Mouse (Mus musculus) brown adipose tissue, adult 24 weeks (tissue): Measurements from ENCODE around the gene Cd27. TPM values are rescaled to one million over a fixed set of nuclear protein-coding genes. Genes with fewer than 3 reads are reported as not detected.

ENCODE experiments used
- H3K27ac ChIP-seq: fragments of 200-500 bp; replicated peaks from 2 replicates; pipeline ENCODE4 v1.5.1; 2012; ENCODE audit warnings: low read depth, mild to moderate bottlenecking, low read length
- H3K4me1 ChIP-seq: fragments of 200-500 bp; 2 replicates; pipeline ENCODE4 v1.6.1; 2012; ENCODE audit warnings: low read length, mixed read lengths; ENCODE audit not compliant: control insufficient read depth, insufficient read depth, insufficient read length
- H3K4me3 ChIP-seq: fragments of 200-500 bp; 2 replicates; pipeline ENCODE4 v1.5.1; 2012; ENCODE audit warnings: low read depth, mild to moderate bottlenecking, low read length, moderate library complexity; ENCODE audit not compliant: insufficient read depth
- polyA plus RNA-seq: library from polyadenylated mRNA; stranded (reverse); fragments of >200 nt; gene quantifications from 2 replicates; pipeline ENCODE4 v1.2.4, GENCODE M21; 2012; ENCODE audit not compliant: missing spikeins, insufficient read depth, insufficient read length

Cd27 gene
- polyA plus RNA-seq, 1 experiment, result not detected

DNA sequence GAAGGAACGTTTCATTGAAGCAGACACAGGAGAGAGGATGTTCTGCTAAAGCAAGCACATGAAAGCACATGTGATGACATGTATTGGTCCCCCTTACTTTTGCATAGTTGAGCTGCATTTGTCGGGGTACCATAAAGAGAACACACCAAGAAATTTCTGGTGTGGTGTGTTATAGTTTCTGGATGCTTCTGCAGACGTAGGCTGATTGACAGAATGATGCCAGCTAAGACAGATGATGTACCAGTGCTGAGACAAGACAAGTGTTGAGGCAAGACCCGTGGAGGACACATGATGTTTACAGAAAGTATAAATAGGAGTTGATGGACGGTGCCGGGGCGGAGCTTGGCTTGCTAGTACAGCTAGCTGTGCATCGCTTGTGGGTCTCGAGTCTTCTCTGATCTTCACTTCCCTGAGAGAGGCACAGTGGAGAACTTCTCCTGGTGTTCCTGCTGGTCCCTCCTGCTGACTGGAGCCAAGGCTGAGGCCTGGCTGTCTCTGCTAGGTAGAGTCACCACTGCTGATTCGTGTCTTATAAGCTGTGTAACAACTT lies 23.3 kb upstream of the Cd27 start:
- Histone ChIP-seq H3K27ac (no peak overlapping the region), H3K4me1 (no peaks in the 10 kb centered on the region), H3K4me3 (no peak overlapping the region)

DNA sequence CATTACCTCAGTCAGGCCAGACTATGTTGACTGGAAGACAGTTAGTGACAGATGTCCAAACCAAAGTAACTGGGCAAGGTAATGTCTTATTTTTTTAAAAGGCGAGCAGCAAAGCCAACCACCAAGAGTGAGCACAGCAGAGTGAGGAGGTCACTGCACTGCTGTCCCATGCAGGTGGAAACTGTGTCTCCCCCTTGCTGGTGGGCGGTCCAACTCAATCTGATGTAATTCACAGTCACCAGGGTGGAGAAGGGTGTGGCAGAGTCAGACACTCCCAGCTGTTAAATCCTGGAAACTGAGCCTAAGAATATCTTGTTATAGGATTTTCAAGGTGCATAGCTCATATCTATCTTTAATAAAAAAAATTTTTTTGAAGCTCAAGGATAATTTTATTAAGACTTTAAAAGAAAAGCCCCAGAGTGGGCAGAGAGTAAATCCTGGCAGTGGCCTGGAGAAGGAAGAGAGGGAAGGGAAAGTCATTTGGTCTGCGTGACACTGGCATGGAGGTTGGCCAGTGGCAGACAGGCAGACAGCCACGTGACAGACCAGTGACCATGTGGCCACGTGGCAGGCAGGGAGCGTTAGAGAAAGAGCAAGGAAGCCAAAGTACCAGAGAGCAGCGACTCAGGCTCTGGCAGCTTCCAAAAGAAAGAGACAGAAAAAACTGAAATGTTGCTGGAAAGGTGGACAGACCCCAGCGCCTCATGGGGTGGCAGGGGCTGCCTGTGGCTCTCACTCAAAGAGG lies 19.6 kb upstream of the Cd27 start:
- Histone ChIP-seq H3K4me1 (no peaks in the 10 kb centered on the region), H3K4me3 (no peak overlapping the region), H3K27ac (peak overlapping the region; percentile 73)

DNA sequence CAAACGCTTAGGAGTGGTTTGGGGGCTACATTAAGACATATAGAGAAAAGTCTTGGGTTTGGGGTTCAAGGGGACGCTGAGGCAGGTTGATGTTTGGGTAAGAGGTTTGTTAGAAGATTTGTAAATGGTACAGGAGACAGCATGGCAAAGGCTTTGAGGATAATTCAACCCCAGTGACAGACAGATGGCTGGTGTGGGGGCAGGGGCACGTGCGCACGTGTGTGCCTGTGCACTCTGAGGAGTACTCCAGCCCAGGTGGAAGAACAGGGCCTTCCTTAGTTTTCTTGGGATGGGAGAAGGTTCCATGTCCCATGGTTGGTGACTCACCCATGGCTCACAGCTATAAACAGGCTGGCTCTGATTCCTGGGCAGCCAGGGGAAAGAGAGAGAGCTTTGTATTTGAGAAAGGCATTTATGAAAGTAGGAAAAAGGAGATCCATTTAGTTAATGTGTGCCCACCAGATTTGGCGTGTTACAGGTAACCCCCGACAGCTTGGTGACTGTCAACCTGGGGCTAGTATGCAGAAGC lies 18.8 kb upstream of the Cd27 start:
- Histone ChIP-seq H3K27ac (no peak overlapping the region), H3K4me3 (no peak overlapping the region), H3K4me1 (no peaks in the 10 kb centered on the region)

DNA sequence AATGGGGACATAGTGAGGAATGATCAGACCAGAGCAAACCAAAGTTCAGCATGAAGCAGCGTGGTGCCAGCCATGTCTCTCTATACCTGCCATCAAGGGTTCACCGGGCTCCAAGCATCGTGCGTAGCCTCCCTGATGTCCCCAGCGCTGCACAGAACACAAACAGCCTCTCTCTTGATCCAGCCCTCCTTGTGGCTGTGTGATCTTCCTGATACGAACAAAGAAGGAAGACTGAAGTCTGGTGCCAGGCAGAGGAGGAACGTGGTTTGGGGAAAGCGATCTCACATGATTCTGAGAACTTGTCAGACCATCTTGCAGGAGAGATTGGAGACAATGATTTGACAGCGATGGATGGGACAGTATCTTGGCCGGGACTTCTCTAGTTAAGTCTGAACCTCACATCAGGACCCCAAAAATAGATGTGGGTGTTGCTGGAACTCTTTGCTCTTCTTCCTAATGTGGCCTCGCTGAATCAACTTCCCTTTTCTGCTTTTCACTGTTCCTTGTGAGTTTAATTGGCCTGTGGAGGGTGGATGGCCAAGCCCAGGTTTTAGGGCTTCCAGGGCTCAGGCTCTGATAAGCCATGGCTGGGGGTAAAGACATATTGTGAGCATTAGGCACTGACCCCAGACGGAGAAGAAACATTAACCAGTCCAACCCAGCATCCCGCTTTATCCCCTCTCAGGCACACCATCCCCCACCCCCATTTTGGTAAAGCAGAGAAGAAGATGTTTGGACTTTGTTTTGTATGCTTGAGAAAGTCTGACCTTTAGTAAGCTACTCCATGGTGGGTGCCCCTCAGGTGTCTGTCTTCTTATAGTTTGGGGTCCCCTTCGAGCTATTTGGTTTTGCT lies 17.3 kb upstream of the Cd27 start:
- H3K27ac ChIP-seq, result peak overlapping the region; percentile 59
- H3K4me3 ChIP-seq, result peak overlapping the region; percentile 22; the same call in 1 of the 2 replicates
- no peaks in the 10 kb centered on the region for H3K4me1 ChIP-seq

DNA sequence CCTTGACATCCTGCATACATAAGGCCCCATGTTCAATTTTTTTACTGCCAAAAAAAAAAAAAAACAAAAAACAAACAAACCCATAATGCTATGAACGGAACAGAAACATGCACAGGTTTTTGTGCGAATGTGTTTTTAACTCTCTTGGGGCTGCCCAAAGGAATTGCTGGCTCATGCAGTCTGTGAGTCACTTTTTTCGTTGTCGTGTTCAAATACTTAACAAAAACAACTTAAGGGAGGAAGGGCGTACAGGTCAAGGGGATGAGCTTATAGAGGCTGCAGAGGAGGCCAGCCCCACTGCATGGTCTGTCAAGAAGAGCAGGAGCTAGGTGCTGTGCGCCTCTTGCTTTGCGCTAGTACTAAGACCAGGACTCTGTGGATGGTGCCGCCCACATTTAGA lies 15.9 kb upstream of the Cd27 start:
- Histone ChIP-seq H3K4me3 (0 out of 2 replicates have a peak overlapping the region, but pooled peaks have one; percentile 2), H3K4me1 (no peaks in the 10 kb centered on the region), H3K27ac (0 out of 2 replicates have a peak overlapping the region, but pooled peaks have one; percentile 34)

GRCm38 (mm10) chr6:125252285-125252684 lies 15.5 kb upstream of the Cd27 start:
- H3K4me3 ChIP-seq, result no peak overlapping the region
- no peaks in the 10 kb centered on the region for H3K4me1 ChIP-seq
- H3K27ac ChIP-seq, result no peak overlapping the region

- H3K4me1 ChIP-seq, result no peaks in the 10 kb centered on the region
- no peak overlapping the region for H3K4me3 ChIP-seq
- H3K27ac ChIP-seq, result no peak overlapping the region
Measured at GRCm38 (mm10) chr6:125244551-125244950, 7.7 kb upstream of the Cd27 start.

DNA sequence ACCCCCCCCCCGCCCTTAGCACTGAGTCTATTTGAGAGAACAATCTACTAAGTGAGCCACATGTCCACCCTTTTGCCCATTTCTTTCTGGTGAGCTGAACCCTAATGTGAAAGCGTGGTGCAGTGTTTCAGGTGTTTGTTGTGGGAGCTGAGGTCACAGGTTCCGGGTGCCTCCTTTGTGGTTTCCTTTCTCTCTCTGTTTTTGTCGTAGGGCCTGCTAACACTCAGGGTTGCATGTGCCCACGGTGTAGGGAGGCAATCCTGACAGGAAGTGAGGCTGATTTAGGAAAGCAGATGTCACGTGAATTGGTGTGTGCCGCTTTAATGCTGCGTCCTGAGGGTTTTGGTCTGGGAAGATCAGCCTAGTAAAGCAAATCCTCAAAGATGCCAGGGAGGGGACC lies 4.8 kb upstream of the Cd27 start:
- no peaks in the 10 kb centered on the region for H3K4me1 ChIP-seq
- no peak overlapping the region for H3K4me3 ChIP-seq
- no peak overlapping the region for H3K27ac ChIP-seq

- H3K27ac ChIP-seq, result no peak overlapping the region
Measured at GRCm38 (mm10) chr6:125240617-125241016, 3.8 kb upstream of the Cd27 start.

GRCm38 (mm10) chr6:125239547-125239946 lies 2.7 kb upstream of the Cd27 start:
- no peak overlapping the region for H3K27ac ChIP-seq
- no peak overlapping the region for H3K4me3 ChIP-seq
- H3K4me1 ChIP-seq, result no peaks in the 10 kb centered on the region

More at GRCm38 (mm10) chr6:125240617-125241016, 3.8 kb upstream of the Cd27 start:
- Histone ChIP-seq H3K4me3 (no peak overlapping the region), H3K4me1 (no peaks in the 10 kb centered on the region)

DNA sequence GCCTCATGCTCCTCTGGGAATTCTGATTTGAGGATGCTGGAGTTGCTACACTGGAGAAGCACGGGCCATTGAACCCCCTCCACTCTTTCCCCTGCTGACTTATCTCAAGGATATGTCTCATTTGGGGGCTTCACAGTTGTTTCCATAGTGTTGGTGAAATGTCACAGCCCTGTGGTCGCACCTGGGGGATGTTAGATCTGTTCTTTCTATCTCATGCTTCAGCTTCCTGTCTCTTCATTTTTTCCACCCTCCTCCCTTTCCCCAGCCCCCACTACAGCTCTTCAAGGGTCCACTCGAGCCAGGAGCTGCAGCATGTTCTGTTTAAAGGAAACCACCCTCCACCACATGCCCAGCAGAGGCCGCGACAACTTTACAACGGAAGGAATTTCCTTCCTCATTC lies 1.6 kb upstream of the Cd27 start:
- Histone ChIP-seq H3K4me3 (no peak overlapping the region), H3K27ac (no peak overlapping the region), H3K4me1 (peaks cover 11% of the 10 kb centered on the region)

DNA sequence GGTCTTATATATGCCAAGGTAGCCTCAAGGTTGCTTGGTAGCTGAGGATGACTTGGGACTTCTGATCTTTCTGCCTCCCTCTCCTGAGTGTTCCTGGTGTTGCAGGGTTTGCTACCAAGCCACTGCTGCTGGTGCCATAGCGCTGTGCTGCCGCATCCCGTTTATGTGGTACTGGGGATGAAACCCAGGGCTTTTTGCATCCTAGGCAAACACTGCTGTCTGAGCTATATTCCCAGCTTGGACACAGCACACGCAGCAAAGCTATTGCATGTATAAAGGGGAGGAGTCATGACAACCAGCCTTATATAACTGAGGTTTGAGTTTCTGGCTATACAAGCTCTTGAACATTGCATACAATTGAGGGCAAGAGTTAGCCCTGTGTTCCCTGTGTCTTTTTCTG lies 611 bp upstream of the Cd27 start:
- peaks cover 16% of the 10 kb centered on the region for H3K4me1 ChIP-seq
- no peak overlapping the region for H3K4me3 ChIP-seq
- no peak overlapping the region for H3K27ac ChIP-seq

- no peak overlapping the region for H3K27ac ChIP-seq
- peaks cover 16% of the 10 kb centered on the region for H3K4me1 ChIP-seq
- no peak overlapping the region for H3K4me3 ChIP-seq
Measured at GRCm38 (mm10) chr6:125236341-125236740, 469 bp downstream of the Cd27 start.

- Histone ChIP-seq H3K27ac (peak overlapping the region; percentile 42), H3K4me1 (peaks cover 16% of the 10 kb centered on the region), H3K4me3 (no peak overlapping the region)
Measured at GRCm38 (mm10) chr6:125234520-125234828, 2.3 kb downstream of the Cd27 start.

DNA sequence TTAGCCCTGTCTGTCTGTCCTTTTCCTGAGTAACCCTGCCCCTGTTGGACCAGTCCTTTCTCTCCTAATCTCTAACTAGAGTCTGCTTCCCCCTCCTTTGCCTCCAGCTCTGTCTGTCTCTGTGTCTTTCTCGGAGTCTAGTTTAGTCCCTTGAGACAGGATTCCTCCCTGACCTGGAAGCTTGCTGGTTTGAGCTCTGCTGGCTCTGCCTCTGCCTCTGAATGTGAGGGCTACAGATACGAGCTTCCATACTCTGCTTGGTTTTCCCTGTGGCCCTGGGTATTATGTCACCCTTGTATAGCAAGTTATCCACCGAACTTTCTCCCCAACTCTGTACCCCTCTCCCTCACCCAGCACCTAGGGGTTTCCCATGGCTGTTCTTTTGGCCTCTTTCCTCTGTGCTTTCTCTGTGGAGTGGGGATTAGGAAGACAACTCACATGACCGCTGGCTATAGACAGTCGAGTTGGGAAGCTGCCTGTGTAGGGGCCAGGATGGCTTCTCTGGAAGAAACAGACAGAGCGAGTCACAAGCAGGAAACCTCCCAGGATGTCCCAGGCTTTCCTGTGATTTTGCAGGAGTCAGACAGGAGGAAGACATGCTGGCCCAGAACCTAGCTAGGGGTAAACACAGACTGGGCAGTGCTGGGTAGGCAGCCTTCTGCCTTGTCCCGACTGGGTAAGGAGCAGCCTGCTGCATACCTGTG lies 2.8 kb downstream of the Cd27 start:
- H3K4me1 ChIP-seq, result peaks cover 16% of the 10 kb centered on the region
- no peak overlapping the region for H3K4me3 ChIP-seq
- peak overlapping the region; percentile 42 for H3K27ac ChIP-seq
